Mouse (Mus musculus) CH12.LX (cell line): ENCODE results near the gene Siah2. TPM values are rescaled to one million over a fixed set of nuclear protein-coding genes. Genes with fewer than 3 reads are reported as not detected.

ENCODE experiments used
- DNase-seq: peaks from one replicate; pipeline ENCODE4 v3.0.0-alpha.2; 2013; ENCODE audit errors: extremely low read depth
- H3K27ac ChIP-seq: 2 replicates; pipeline ENCODE4 v1.5.1; 2012; ENCODE audit warnings: low read depth, mild to moderate bottlenecking, control low read depth, moderate library complexity; ENCODE audit not compliant: insufficient read depth
- H3K27me3 ChIP-seq: replicated peaks from 2 replicates; pipeline ENCODE3; 2012; ENCODE audit warnings: inconsistent platforms
- H3K36me3 ChIP-seq, 2 experiments: replicated peaks in 1 of 2; 2 replicates each; pipeline versions ENCODE3 to v1.6.1; 2012; ENCODE audit warnings: inconsistent platforms in 1 of 2, low read length in 1 of 2, mild to moderate bottlenecking in 1 of 2, mixed read lengths in 1 of 2, moderate library complexity in 1 of 2; ENCODE audit not compliant: control insufficient read depth in 1 of 2, insufficient read depth in 1 of 2
- H3K4me1 ChIP-seq, 2 experiments: 2 replicates each; pipeline ENCODE4 v1.6.1; 2012; ENCODE audit warnings: inconsistent platforms in 1 of 2, moderate library complexity in 1 of 2; ENCODE audit not compliant: insufficient read depth in 2 of 2, control insufficient read depth in 1 of 2
- H3K4me2 ChIP-seq: 2 replicates; pipeline ENCODE4 v1.6.1; 2012; ENCODE audit warnings: low read depth, mild to moderate bottlenecking, control low read depth; ENCODE audit not compliant: poor library complexity, insufficient read depth, severe bottlenecking
- H3K4me3 ChIP-seq, 3 experiments: fragments of 150-350 bp in 1 of 3; sonication (generic) in 1 of 3; replicated peaks in 1 of 3; 2 replicates each; pipeline versions ENCODE3 to v1.5.1; 2011 to 2012; ENCODE audit warnings: low read depth in 2 of 3, low read length in 2 of 3, mild to moderate bottlenecking in 2 of 3, moderate library complexity in 2 of 3, control low read depth in 1 of 3, improper control_type of control experiment in 1 of 3, inconsistent platforms in 1 of 3, mixed read lengths in 1 of 3; ENCODE audit not compliant: poor library complexity in 1 of 3
- H3K79me2 ChIP-seq: replicated peaks from 2 replicates; pipeline ENCODE4 v1.6.1; 2012; ENCODE audit warnings: mild to moderate bottlenecking, moderate library complexity; ENCODE audit not compliant: control insufficient read depth, poor library complexity, insufficient read depth, severe bottlenecking; ENCODE audit errors: extremely low read depth
- H3K9ac ChIP-seq: 2 replicates; pipeline ENCODE4 v1.6.1; 2012; ENCODE audit warnings: low read depth, mild to moderate bottlenecking, control low read depth, moderate library complexity; ENCODE audit not compliant: insufficient read depth
- H3K9me3 ChIP-seq: replicated peaks from 2 replicates; pipeline ENCODE3; 2012; ENCODE audit warnings: low read length, inconsistent platforms, mixed read lengths
- BHLHE40 ChIP-seq: IDR thresholded peaks from 2 replicates; pipeline ENCODE4 v1.6.1; 2011; ENCODE audit warnings: mild to moderate bottlenecking, low read depth, low read length, improper control_type of control experiment
- CHD1 ChIP-seq: IDR thresholded peaks from 2 replicates; pipeline ENCODE4 v1.6.1; 2012; ENCODE audit warnings: low read depth, low read length, improper control_type of control experiment, inconsistent platforms
- CHD2 ChIP-seq: IDR thresholded peaks from 2 replicates; pipeline ENCODE4 v1.6.1; 2011; ENCODE audit warnings: low read length, improper control_type of control experiment
- CTCF ChIP-seq, 2 experiments: IDR thresholded peaks in 1 of 2; conservative IDR thresholded peaks in 1 of 2; 2 replicates each; pipeline ENCODE4 v1.5.1; 2011 to 2012; ENCODE audit warnings: low read depth in 2 of 2, low read length in 2 of 2, improper control_type of control experiment in 1 of 2, inconsistent platforms in 1 of 2, mild to moderate bottlenecking in 1 of 2, moderate library complexity in 1 of 2
- E2F4 ChIP-seq: IDR thresholded peaks from 2 replicates; pipeline ENCODE4 v1.6.1; 2011; ENCODE audit warnings: low read depth, low read length, improper control_type of control experiment; ENCODE audit not compliant: insufficient replicate concordance
- ELF1 ChIP-seq: IDR thresholded peaks from 2 replicates; pipeline ENCODE4 v1.6.1; 2014; ENCODE audit warnings: low read depth, mild to moderate bottlenecking, inconsistent platforms, low read length, improper control_type of control experiment
- EP300 ChIP-seq: IDR thresholded peaks from 2 replicates; pipeline ENCODE4 v1.6.1; 2011; ENCODE audit warnings: low read length, improper control_type of control experiment
- ETS1 ChIP-seq: conservative IDR thresholded peaks from 2 replicates; pipeline ENCODE4 v1.6.1; 2012; ENCODE audit warnings: low read depth, mild to moderate bottlenecking, inconsistent platforms, low read length, improper control_type of control experiment, moderate library complexity
- GABPA ChIP-seq: IDR thresholded peaks from 2 replicates; pipeline ENCODE4 v1.6.1; 2012; ENCODE audit warnings: low read depth, low read length, improper control_type of control experiment, inconsistent platforms; ENCODE audit not compliant: insufficient replicate concordance
- HCFC1 ChIP-seq: IDR thresholded peaks from 2 replicates; pipeline ENCODE4 v1.6.1; 2012; ENCODE audit warnings: low read depth, mild to moderate bottlenecking, inconsistent platforms, low read length, improper control_type of control experiment
- IRF4 ChIP-seq: IDR thresholded peaks from 2 replicates; pipeline ENCODE4 v1.6.1; 2014; ENCODE audit warnings: low read depth, mild to moderate bottlenecking, inconsistent platforms, low read length, improper control_type of control experiment
- JUN ChIP-seq: IDR thresholded peaks from 2 replicates; pipeline ENCODE4 v1.6.1; 2011; ENCODE audit warnings: low read depth, mild to moderate bottlenecking, low read length, improper control_type of control experiment, moderate library complexity; ENCODE audit not compliant: insufficient read depth
- JUND ChIP-seq: conservative IDR thresholded peaks from 2 replicates; pipeline ENCODE4 v1.6.1; 2011; ENCODE audit warnings: low read depth, low read length, improper control_type of control experiment
- KAT2A ChIP-seq: IDR thresholded peaks from 2 replicates; pipeline ENCODE4 v1.6.1; 2012; ENCODE audit warnings: low read length, improper control_type of control experiment, inconsistent platforms; ENCODE audit not compliant: insufficient replicate concordance
- MAFK ChIP-seq: IDR thresholded peaks from 2 replicates; pipeline ENCODE4 v1.6.1; 2011; ENCODE audit warnings: low read length, improper control_type of control experiment; ENCODE audit not compliant: insufficient replicate concordance
- MAX ChIP-seq: IDR thresholded peaks from 2 replicates; pipeline ENCODE4 v1.6.1; 2011; ENCODE audit warnings: low read length, improper control_type of control experiment
- MAZ ChIP-seq: IDR thresholded peaks from 2 replicates; pipeline ENCODE4 v1.6.1; 2012; ENCODE audit warnings: low read depth, mild to moderate bottlenecking, inconsistent platforms, low read length, improper control_type of control experiment, moderate library complexity
- MEF2A ChIP-seq: IDR thresholded peaks from 2 replicates; pipeline ENCODE4 v1.6.1; 2014; ENCODE audit warnings: low read depth, mild to moderate bottlenecking, inconsistent platforms, low read length, improper control_type of control experiment, borderline replicate concordance
- MXI1 ChIP-seq: IDR thresholded peaks from 2 replicates; pipeline ENCODE4 v1.6.1; 2011; ENCODE audit warnings: mild to moderate bottlenecking, low read depth, low read length, improper control_type of control experiment
- MYC ChIP-seq: IDR thresholded peaks from 2 replicates; pipeline ENCODE4 v1.6.1; 2011; ENCODE audit warnings: low read depth, mild to moderate bottlenecking, improper control_type of control experiment, low read length
- NELFE ChIP-seq: IDR thresholded peaks from 2 replicates; pipeline ENCODE4 v1.6.1; 2011; ENCODE audit warnings: low read depth, low read length, improper control_type of control experiment
- NRF1 ChIP-seq: IDR thresholded peaks from 2 replicates; pipeline ENCODE4 v1.6.1; 2014; ENCODE audit warnings: low read depth, mild to moderate bottlenecking, inconsistent platforms, low read length, improper control_type of control experiment, moderate library complexity
- PAX5 ChIP-seq: IDR thresholded peaks from 2 replicates; pipeline ENCODE4 v1.6.1; 2012; ENCODE audit warnings: low read length, inconsistent platforms, mixed read lengths
- POLR2A ChIP-seq: IDR thresholded peaks from 2 replicates; pipeline ENCODE4 v1.6.1; 2011; ENCODE audit warnings: low read depth, mild to moderate bottlenecking, improper control_type of control experiment, low read length
- POLR2AphosphoS2 ChIP-seq: IDR thresholded peaks from 2 replicates; pipeline ENCODE4 v1.6.1; 2011; ENCODE audit warnings: low read depth, low read length, improper control_type of control experiment
- RAD21 ChIP-seq: IDR thresholded peaks from 2 replicates; pipeline ENCODE4 v1.6.1; 2011; ENCODE audit warnings: low read depth, mild to moderate bottlenecking, low read length, improper control_type of control experiment, moderate library complexity
- RCOR1 ChIP-seq: conservative IDR thresholded peaks from 2 replicates; pipeline ENCODE4 v1.6.1; 2012; ENCODE audit warnings: low read depth, mild to moderate bottlenecking, inconsistent platforms, low read length, improper control_type of control experiment
- SIN3A ChIP-seq: IDR thresholded peaks from 2 replicates; pipeline ENCODE4 v1.6.1; 2012; ENCODE audit warnings: low read length, improper control_type of control experiment, inconsistent platforms
- SMC3 ChIP-seq: IDR thresholded peaks from 2 replicates; pipeline ENCODE4 v1.6.1; 2011; ENCODE audit warnings: low read depth, low read length, improper control_type of control experiment
- TBP ChIP-seq: conservative IDR thresholded peaks from 2 replicates; pipeline ENCODE4 v1.6.1; 2011; ENCODE audit warnings: low read depth, low read length, improper control_type of control experiment
- TCF12 ChIP-seq: IDR thresholded peaks from 2 replicates; pipeline ENCODE4 v1.6.1; 2014; ENCODE audit warnings: low read depth, mild to moderate bottlenecking, inconsistent platforms, low read length, improper control_type of control experiment
- UBTF ChIP-seq: IDR thresholded peaks from 2 replicates; pipeline ENCODE4 v1.6.1; 2012; ENCODE audit warnings: low read depth, mild to moderate bottlenecking, inconsistent platforms, low read length, improper control_type of control experiment, moderate library complexity
- USF1 ChIP-seq: IDR thresholded peaks from 2 replicates; pipeline ENCODE4 v1.6.1; 2014; ENCODE audit warnings: low read depth, mild to moderate bottlenecking, inconsistent platforms, low read length, improper control_type of control experiment
- USF2 ChIP-seq: conservative IDR thresholded peaks from 2 replicates; pipeline ENCODE4 v1.6.1; 2011; ENCODE audit warnings: low read depth, low read length, improper control_type of control experiment
- ZC3H11A ChIP-seq: IDR thresholded peaks from 2 replicates; pipeline ENCODE4 v1.6.1; 2012; ENCODE audit warnings: low read depth, mild to moderate bottlenecking, inconsistent platforms, low read length, improper control_type of control experiment
- ZKSCAN1 ChIP-seq: IDR thresholded peaks from 2 replicates; pipeline ENCODE4 v1.6.1; 2012; ENCODE audit warnings: low read depth, inconsistent platforms, low read length, improper control_type of control experiment, borderline replicate concordance
- ZMIZ1 ChIP-seq: IDR thresholded peaks from 2 replicates; pipeline ENCODE4 v1.6.1; 2012; ENCODE audit warnings: low read depth, mild to moderate bottlenecking, inconsistent platforms, low read length, improper control_type of control experiment
- ZNF384 ChIP-seq: IDR thresholded peaks from 2 replicates; pipeline ENCODE4 v1.6.1; 2012; ENCODE audit warnings: low read depth, low read length, improper control_type of control experiment, inconsistent platforms
- dilution Hi-C: fragments of 300-500 bp; cut with MboI; formaldehyde crosslinking; loops from 2 replicates; pipeline ENCODE4 v1.14.3; 2020; ENCODE audit warnings: low sequenced_read_pairs; ENCODE audit not compliant: extremely low pct_unique_long_range_greater_than_20kb, extremely low pct_ligation_motif_present
- in situ Hi-C: fragments of 300-500 bp; cut with MboI; formaldehyde crosslinking; loops from 3 replicates; pipeline ENCODE4 v1.14.3; 2019; ENCODE audit warnings: low sequenced_read_pairs, low pct_ligation_motif_present, low pct_unique_long_range_greater_than_20kb, mixed read lengths
- polyA plus RNA-seq: library from polyadenylated mRNA; unstranded; fragments of >175 nt; gene quantifications from 2 replicates; pipeline ENCODE4 v1.2.1, GENCODE M21; 2012; ENCODE audit warnings: low read depth; ENCODE audit not compliant: insufficient read length
- total RNA-seq, 2 experiments: library from RNA; depleted of rRNA; stranded (reverse); fragments of 300-350 nt in 1 of 2; fragments of >200 nt in 1 of 2; gene quantifications; 2 replicates each; pipeline ENCODE4 v1.2.3; 2012 to 2014

The Siah2 gene
- total and polyA plus RNA-seq, 3 experiments: 104 to 142 (median 140) TPM

DNA sequence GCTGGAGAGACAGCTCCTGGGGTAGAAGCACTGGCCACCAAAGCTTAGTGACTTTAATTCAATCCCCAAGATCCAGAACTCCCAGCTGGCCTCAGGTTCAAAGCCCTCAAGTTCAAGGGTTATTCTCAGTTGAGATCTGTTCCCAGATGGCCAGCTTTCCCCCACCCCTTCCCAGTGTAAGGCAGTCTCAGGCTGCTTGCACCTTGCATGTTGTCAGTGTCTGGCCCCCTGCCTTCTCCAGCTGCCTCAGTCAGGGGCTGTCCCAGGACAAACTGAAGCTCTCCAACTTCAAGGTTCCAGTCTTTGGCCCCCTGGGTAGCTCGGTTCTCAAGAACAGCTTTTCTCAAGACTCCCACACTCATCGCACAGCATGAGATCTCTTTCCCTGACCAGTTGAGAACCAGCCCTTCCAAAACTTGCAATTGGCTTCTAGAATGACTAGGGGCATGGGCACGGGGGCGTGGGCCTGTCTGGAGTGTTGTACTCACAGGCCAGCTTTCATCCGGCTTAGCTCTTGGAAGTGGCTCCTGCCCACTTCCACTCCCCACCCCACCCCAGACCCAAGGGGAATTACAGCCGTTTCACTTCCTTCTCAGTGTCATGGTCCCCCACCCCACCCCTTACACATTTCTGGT lies 20.5 kb downstream of the Siah2 start:
- Histone ChIP-seq H3K36me3 (peaks cover 26 to 28% of the 10 kb centered on the region in 2 experiments), H3K27ac (peak overlapping the region; percentile 81), H3K9me3 (no peaks in the 10 kb centered on the region), H3K79me2 (peaks cover 35% of the 10 kb centered on the region), H3K27me3 (no peaks in the 10 kb centered on the region), H3K4me1 (peaks cover 31 to 76% of the 10 kb centered on the region in 2 experiments), H3K9ac (peak overlapping the region; percentile 48; the same call in 1 of the 2 replicates), H3K4me2 (peak overlapping the region; percentile 63), H3K4me3 (peak overlapping the region in 1 of 3 experiments; percentile 5)
- TF ChIP-seq CHD1 (no peak), POLR2AphosphoS2 (no peak), JUN (no peak), TBP (peak; percentile 40; the same call in 1 of the 2 replicates), BHLHE40 (peak; percentile 47; the same call in 1 of the 2 replicates), IRF4 (peak; percentile 90), ZMIZ1 (no peak), MAFK (0 out of 2 replicates have a peak, but pooled peaks have one; percentile 43), RAD21 (no peak), JUND (no peak), ZC3H11A (no peak), MYC (no peak), SMC3 (no peak), MXI1 (no peak; the same call in 1 of the 2 replicates), PAX5 (no peak), NRF1 (no peak), USF2 (no peak), MEF2A (no peak; the same call in 1 of the 2 replicates), CHD2 (peak; percentile 60), TCF12 (peak; percentile 19), ZNF384 (0 out of 2 replicates have a peak, but pooled peaks have one; percentile 1), RCOR1 (no peak; the same call in 1 of the 2 replicates), NELFE (no peak), MAX (peak; percentile 7; the same call in 1 of the 2 replicates), MAZ (0 out of 2 replicates have a peak, but pooled peaks have one; percentile 81), SIN3A (peak; percentile 9; the same call in 1 of the 2 replicates), USF1 (no peak), ETS1 (0 out of 2 replicates have a peak, but pooled peaks have one; percentile 6), E2F4 (no peak), GABPA (no peak), KAT2A (no peak), ELF1 (peak; percentile 44; the same call in 1 of the 2 replicates), CTCF (conservative IDR thresholded peaks at IDR 0.05 in 1 of 2, IDR thresholded peaks at IDR 0.05 in 1 of 2; ENCODE audit: low read depth in 2 of 2, low read length in 2 of 2) (no peak), ZKSCAN1 (no peak), UBTF (no peak; the same call in 1 of the 2 replicates), HCFC1 (no peak; the same call in 1 of the 2 replicates), EP300 (peak; percentile 73), POLR2A (0 out of 2 replicates have a peak, but pooled peaks have one; percentile 25)
- in situ Hi-C loops: loop anchor here (25.0 kb wide), 1 partner anchor 509 kb away; no protein-coding TSS in a partner anchor
- DNase-seq: peak; percentile 84
- dilution Hi-C loops: no loop called here
